14 mouse cellular contexts compared by ENCODE assay signal in genomic region chr3:116659856-116660430, GRCm38 (mm10). TPM values are rescaled to one million over a fixed set of nuclear protein-coding genes. Genes with fewer than 3 reads are reported as not detected.
DNase-seq lines count a peak whose midpoint lies in the region; ATAC-seq and TF ChIP-seq lines count a peak whose summit lies in the region.
"Had no signal": no experiment of that assay in that cellular context is flagged by ENCODE, and none has a peak within 500 bp of the region (broad histone marks: within the 10 kb centered on the region; RNA-seq: fewer than 3 reads in every experiment).

No protein-coding gene starts in this region.

- 84% methylated on average over 13 of the region's 13 CpGs for WGBS in hindbrain, embryonic 15.5 days
- 81% methylated on average over 13 of the region's 13 CpGs for WGBS in hindbrain, embryonic 14.5 days

- H3K4me2 ChIP-seq in hindbrain, embryonic 15.5 days = peak overlapping the region; percentile 60
- H3K4me2 ChIP-seq in hindbrain, embryonic 14.5 days (replicated peaks) = no peak overlapping the region

- no peak overlapping the region for H3K9ac ChIP-seq in hindbrain, embryonic 15.5 days
- H3K9ac ChIP-seq in hindbrain, embryonic 14.5 days = no peak overlapping the region

- no peak for TF ChIP-seq CTCF in testis, adult 2 months (IDR thresholded peaks at IDR 0.05; ENCODE audit: control insufficient read depth, insufficient read depth, insufficient replicate concordance, low read depth, low read length)

- H3K27ac ChIP-seq in hindbrain, embryonic 15.5 days (replicated peaks) = no peak overlapping the region
- no peak overlapping the region for H3K27ac ChIP-seq in hindbrain, embryonic 14.5 days
- no peak overlapping the region for H3K27ac ChIP-seq in testis, adult 2 months (ENCODE audit: control insufficient read depth, insufficient read depth, low read depth, low read length)

- no peaks in the 10 kb centered on the region for H3K27me3 ChIP-seq in hindbrain, embryonic 15.5 days
- no peaks in the 10 kb centered on the region for H3K27me3 ChIP-seq in hindbrain, embryonic 14.5 days (ENCODE audit: control insufficient read depth, insufficient read depth, low read length)
- no peaks in the 10 kb centered on the region for H3K27me3 ChIP-seq in testis, adult 2 months (ENCODE audit: control insufficient read depth, insufficient read depth, low read length)

- no peak overlapping the region for H3K4me3 ChIP-seq in hindbrain, embryonic 15.5 days
- no peak overlapping the region for H3K4me3 ChIP-seq in hindbrain, embryonic 14.5 days (replicated peaks; ENCODE audit: low read length)
- peak overlapping the region; percentile 26 for H3K4me3 ChIP-seq in testis, adult 2 months (ENCODE audit: control insufficient read depth, low read depth, low read length)

- H3K36me3 ChIP-seq in hindbrain, embryonic 15.5 days = no peaks in the 10 kb centered on the region
- no peaks in the 10 kb centered on the region for H3K36me3 ChIP-seq in hindbrain, embryonic 14.5 days (replicated peaks; ENCODE audit: control insufficient read depth, insufficient read depth)
- no peaks in the 10 kb centered on the region for H3K36me3 ChIP-seq in testis, adult 2 months (ENCODE audit: control insufficient read depth, insufficient read depth, low read length)

- peaks cover 44% of the 10 kb centered on the region for H3K4me1 ChIP-seq in hindbrain, embryonic 15.5 days (replicated peaks)
- H3K4me1 ChIP-seq in hindbrain, embryonic 14.5 days (replicated peaks; ENCODE audit: control insufficient read depth, insufficient read depth, low read length) = peaks cover 34% of the 10 kb centered on the region
- H3K4me1 ChIP-seq in testis, adult 2 months (ENCODE audit: control insufficient read depth, insufficient read depth, low read length) = peaks cover 3% of the 10 kb centered on the region

- TF ChIP-seq POLR2A in testis, adult 2 months (IDR thresholded peaks at IDR 0.05; ENCODE audit: control insufficient read depth, low read depth, low read length) = no peak

- DNase-seq in CD4-positive, CD25-positive, alpha-beta regulatory T cell, adult 2 months (ENCODE audit: low read depth, low spot score) = peak; percentile 32
- DNase-seq in hindbrain, embryonic 14.5 days (ENCODE audit: low spot score) = no peak
- DNase-seq in testis, postnatal 14 days (ENCODE audit: low spot score) = no peak
- no peak for DNase-seq in layer of hippocampus, postnatal 36 days
- DNase-seq: cerebellum, postnatal 10 days; left cerebral cortex, postnatal 4 days; spleen, adult 18-20 months had no signal

- ATAC-seq in CD4-positive, CD25-positive, alpha-beta regulatory T cell, adult 4 months = no peak
- no peak for ATAC-seq in hindbrain, embryonic 15.5 days (ENCODE audit: low FRiP score, low read depth)
- no peak for ATAC-seq in hindbrain, embryonic 14.5 days (ENCODE audit: low FRiP score)
- no peak for ATAC-seq in inflammation-experienced regulatory T-cells, adult 6 months

- no peaks in the 10 kb centered on the region for H3K9me3 ChIP-seq in hindbrain, embryonic 15.5 days
- H3K9me3 ChIP-seq in hindbrain, embryonic 14.5 days (ENCODE audit: control insufficient read depth, low read length) = no peaks in the 10 kb centered on the region

RNA-seq across cellular contexts. Expression of gene Mfsd14a, which starts 2.5 kb away (rescaled TPM):
- 10 to 100 TPM; 84.4 to 86.1 TPM for polyA plus RNA-seq in CD4-positive, CD25-positive, alpha-beta regulatory T cell, adult 4 months (2017; shearing (Covaris generic))
- 60.6 and 65.4 TPM in 2 replicates for polyA plus RNA-seq in hindbrain, embryonic 15.5 days (2015; fragmentation: Nextera tagmentation; extraction: Ambion mirVana)
- polyA plus RNA-seq in hindbrain, embryonic 14.5 days (2014; fragmentation: Nextera tagmentation; extraction: Ambion mirVana) = 71.2 and 77.0 TPM in 2 replicates
- 115 and 145 TPM in 2 replicates for polyA plus RNA-seq in testis, adult 2 months (2012; rRNA removed)
- total RNA-seq in layer of hippocampus, postnatal 36 days (2021) = 10 to 100 TPM; 60.9 to 62.1 TPM
- polyA plus RNA-seq in inflammation-experienced regulatory T-cells, adult 6 months (2017; shearing (Covaris generic)) = 10 to 100 TPM; 89.9 to 95.2 (median 94.7) TPM

RNA-seq across cellular contexts. Expression of gene Gm43191, which starts 21.1 kb away (rescaled TPM):
- polyA plus RNA-seq in CD4-positive, CD25-positive, alpha-beta regulatory T cell, adult 4 months (2017; shearing (Covaris generic)) = not detected
- polyA plus RNA-seq in hindbrain, embryonic 15.5 days (2015; fragmentation: Nextera tagmentation; extraction: Ambion mirVana) = not detected in 2 replicates
- polyA plus RNA-seq in hindbrain, embryonic 14.5 days (2014; fragmentation: Nextera tagmentation; extraction: Ambion mirVana) = not detected in 2 replicates
- 0.19 TPM in 1 of 2 replicates, not detected in the other for polyA plus RNA-seq in testis, adult 2 months (2012; rRNA removed)
- 1 to 10 TPM in 1 of 2 experiments, not detected in 1; 1.5 TPM for total RNA-seq in layer of hippocampus, postnatal 36 days (2021)
- not detected for polyA plus RNA-seq in inflammation-experienced regulatory T-cells, adult 6 months (2017; shearing (Covaris generic))
- total RNA-seq: megakaryocyte progenitor cell, adult 5-6 weeks had no signal
- polyA plus RNA-seq: heart, embryonic 16.5 days; large intestine, adult 2 months had no signal

RNA-seq across cellular contexts. Expression of gene Trmt13, which starts 45.6 kb away (rescaled TPM):
- polyA plus RNA-seq in CD4-positive, CD25-positive, alpha-beta regulatory T cell, adult 4 months (2017; shearing (Covaris generic)) = 10 to 100 TPM; 38.2 to 39.0 TPM
- polyA plus RNA-seq in hindbrain, embryonic 15.5 days (2015; fragmentation: Nextera tagmentation; extraction: Ambion mirVana) = 24.3 and 25.1 TPM in 2 replicates
- polyA plus RNA-seq in hindbrain, embryonic 14.5 days (2014; fragmentation: Nextera tagmentation; extraction: Ambion mirVana) = 15.9 and 24.5 TPM in 2 replicates
- polyA plus RNA-seq in testis, adult 2 months (2012; rRNA removed) = 4.8 and 5.0 TPM in 2 replicates
- 10 to 100 TPM; 18.4 to 21.3 TPM for total RNA-seq in layer of hippocampus, postnatal 36 days (2021)
- 10 to 100 TPM; 26.7 to 41.0 (median 33.8) TPM for polyA plus RNA-seq in inflammation-experienced regulatory T-cells, adult 6 months (2017; shearing (Covaris generic))

RNA-seq across cellular contexts. Expression of gene Slc35a3, which starts 52.7 kb away (rescaled TPM):
- 1 to 10 TPM; 5.8 to 7.1 TPM for polyA plus RNA-seq in CD4-positive, CD25-positive, alpha-beta regulatory T cell, adult 4 months (2017; shearing (Covaris generic))
- 8.0 and 8.7 TPM in 2 replicates for polyA plus RNA-seq in hindbrain, embryonic 15.5 days (2015; fragmentation: Nextera tagmentation; extraction: Ambion mirVana)
- polyA plus RNA-seq in hindbrain, embryonic 14.5 days (2014; fragmentation: Nextera tagmentation; extraction: Ambion mirVana) = 10.1 and 10.3 TPM in 2 replicates
- polyA plus RNA-seq in testis, adult 2 months (2012; rRNA removed) = 19.5 and 20.1 TPM in 2 replicates
- 10 to 100 TPM; 16.4 to 16.9 TPM for total RNA-seq in layer of hippocampus, postnatal 36 days (2021)
- 1 to 10 TPM; 6.4 to 8.8 (median 7.6) TPM for polyA plus RNA-seq in inflammation-experienced regulatory T-cells, adult 6 months (2017; shearing (Covaris generic))
